Mouse (Mus musculus): ENCODE measurements around the gene Srcin1.

Srcin1 gene

GRCm38 (mm10) chr11:97468639-97469287, 107.2 kb downstream of the Srcin1 start:
- DNase-seq (ENCODE audit: low read depth, low spot score), result peak; percentile 94

- peak; percentile 97 for DNase-seq (ENCODE audit: low read depth, low spot score)
These were observed 109.4 kb downstream of the Srcin1 start for GRCm38 (mm10) chr11:97466444-97467160.

- no peak for DNase-seq (ENCODE audit: low read depth, low spot score)
These were observed 110.0 kb downstream of the Srcin1 start for GRCm38 (mm10) chr11:97465957-97466356.

GRCm38 (mm10) chr11:97463991-97464390, 112.0 kb downstream of the Srcin1 start:
- no peak for DNase-seq (ENCODE audit: low read depth, low spot score)

GRCm38 (mm10) chr11:97463166-97463565, 112.8 kb downstream of the Srcin1 start:
- no peak for DNase-seq (ENCODE audit: low read depth, low spot score)

- DNase-seq (ENCODE audit: low read depth, low spot score), result no peak
These were observed 113.4 kb downstream of the Srcin1 start for GRCm38 (mm10) chr11:97462538-97462937.

- DNase-seq (ENCODE audit: low read depth, low spot score), result no peak
These were observed 114.6 kb downstream of the Srcin1 start for GRCm38 (mm10) chr11:97461307-97461820.

All from brain, adult 2 months (tissue).